Mouse (Mus musculus) brown adipose tissue, adult 24 weeks (tissue): ENCODE results near the gene Pakap. TPM values are rescaled to one million over a fixed set of nuclear protein-coding genes. Genes with fewer than 3 reads are reported as not detected.

ENCODE experiments used
- H3K27ac ChIP-seq: fragments of 200-500 bp; replicated peaks from 2 replicates; pipeline ENCODE4 v1.5.1; 2012; ENCODE audit warnings: low read depth, mild to moderate bottlenecking, low read length
- H3K4me1 ChIP-seq: fragments of 200-500 bp; 2 replicates; pipeline ENCODE4 v1.6.1; 2012; ENCODE audit warnings: low read length, mixed read lengths; ENCODE audit not compliant: control insufficient read depth, insufficient read depth, insufficient read length
- H3K4me3 ChIP-seq: fragments of 200-500 bp; 2 replicates; pipeline ENCODE4 v1.5.1; 2012; ENCODE audit warnings: low read depth, mild to moderate bottlenecking, low read length, moderate library complexity; ENCODE audit not compliant: insufficient read depth
- polyA plus RNA-seq: library from polyadenylated mRNA; stranded (reverse); fragments of >200 nt; gene quantifications from 2 replicates; pipeline ENCODE4 v1.2.4, GENCODE M21; 2012; ENCODE audit not compliant: missing spikeins, insufficient read depth, insufficient read length

Pakap gene
- polyA plus RNA-seq, 1 experiment: 30.1 TPM

- H3K4me3 ChIP-seq: no peak overlapping the region
- H3K4me1 ChIP-seq: peaks cover 10% of the 10 kb centered on the region; the same call in 1 of the 2 replicates
- peak overlapping the region; percentile 38; the same call in 1 of the 2 replicates for H3K27ac ChIP-seq
Measured at GRCm38 (mm10) chr4:57720869-57721361, 152.9 kb downstream of the Pakap start.

- Histone ChIP-seq H3K27ac (no peak overlapping the region), H3K4me3 (no peak overlapping the region), H3K4me1 (peaks cover 9% of the 10 kb centered on the region; the same call in 1 of the 2 replicates)
Measured at GRCm38 (mm10) chr4:57722296-57722695, 154.3 kb downstream of the Pakap start.

- no peak overlapping the region for H3K4me3 ChIP-seq
Measured at GRCm38 (mm10) chr4:57723659-57724058, 155.7 kb downstream of the Pakap start.

GRCm38 (mm10) chr4:57725569-57725968, 157.6 kb downstream of the Pakap start:
- H3K27ac ChIP-seq: no peak overlapping the region
- peaks cover 34% of the 10 kb centered on the region for H3K4me1 ChIP-seq
- no peak overlapping the region for H3K4me3 ChIP-seq

More at GRCm38 (mm10) chr4:57723659-57724058, 155.7 kb downstream of the Pakap start:
- Histone ChIP-seq H3K27ac (no peak overlapping the region), H3K4me1 (peaks cover 21% of the 10 kb centered on the region)

- H3K4me1 ChIP-seq: peaks cover 34% of the 10 kb centered on the region
- no peak overlapping the region for H3K4me3 ChIP-seq
- H3K27ac ChIP-seq: peak overlapping the region; percentile 88
Measured at GRCm38 (mm10) chr4:57728611-57729183, 160.7 kb downstream of the Pakap start.

GRCm38 (mm10) chr4:57730047-57730446, 162.1 kb downstream of the Pakap start:
- H3K4me1 ChIP-seq: peaks cover 34% of the 10 kb centered on the region
- no peak overlapping the region for H3K4me3 ChIP-seq
- H3K27ac ChIP-seq: no peak overlapping the region

GRCm38 (mm10) chr4:57730801-57731598, 163.0 kb downstream of the Pakap start:
- Histone ChIP-seq H3K4me1 (peaks cover 31% of the 10 kb centered on the region), H3K4me3 (no peak overlapping the region), H3K27ac (0 out of 2 replicates have a peak overlapping the region, but pooled peaks have one; percentile 12)

- no peak overlapping the region for H3K4me3 ChIP-seq
- H3K4me1 ChIP-seq: peaks cover 29% of the 10 kb centered on the region
- no peak overlapping the region for H3K27ac ChIP-seq
Measured at GRCm38 (mm10) chr4:57732351-57732750, 164.4 kb downstream of the Pakap start.

- Histone ChIP-seq H3K27ac (no peak overlapping the region), H3K4me1 (peaks cover 21% of the 10 kb centered on the region), H3K4me3 (no peak overlapping the region)
Measured at GRCm38 (mm10) chr4:57733445-57733844, 165.5 kb downstream of the Pakap start.

- Histone ChIP-seq H3K4me3 (no peak overlapping the region), H3K4me1 (peaks cover 6% of the 10 kb centered on the region), H3K27ac (no peak overlapping the region)
Measured at GRCm38 (mm10) chr4:57735426-57735825, 167.4 kb downstream of the Pakap start.

- Histone ChIP-seq H3K4me3 (no peak overlapping the region), H3K27ac (no peak overlapping the region), H3K4me1 (no peaks in the 10 kb centered on the region)
Measured at GRCm38 (mm10) chr4:57738856-57739552, 171.0 kb downstream of the Pakap start.

- no peaks in the 10 kb centered on the region for H3K4me1 ChIP-seq
- H3K4me3 ChIP-seq: no peak overlapping the region
- no peak overlapping the region for H3K27ac ChIP-seq
Measured at GRCm38 (mm10) chr4:57743325-57743929, 175.4 kb downstream of the Pakap start.

GRCm38 (mm10) chr4:57750651-57751050, 182.7 kb downstream of the Pakap start:
- H3K4me1 ChIP-seq: peaks cover 6% of the 10 kb centered on the region; the same call in 1 of the 2 replicates
- H3K4me3 ChIP-seq: no peak overlapping the region
- no peak overlapping the region for H3K27ac ChIP-seq

GRCm38 (mm10) chr4:57751054-57751453, 183.1 kb downstream of the Pakap start:
- Histone ChIP-seq H3K4me3 (no peak overlapping the region), H3K4me1 (peaks cover 6% of the 10 kb centered on the region; the same call in 1 of the 2 replicates), H3K27ac (no peak overlapping the region)

GRCm38 (mm10) chr4:57751566-57751965, 183.6 kb downstream of the Pakap start:
- Histone ChIP-seq H3K27ac (no peak overlapping the region), H3K4me1 (peaks cover 6% of the 10 kb centered on the region; the same call in 1 of the 2 replicates), H3K4me3 (no peak overlapping the region)
